Mouse (Mus musculus) liver, embryonic 14.5 days (tissue): ENCODE results near the gene Plvap.
A peak's percentile ranks its signal among the peaks of the same experiment; 100 is the strongest.

Source experiments
- CTCF ChIP-seq: IDR thresholded peaks from 2 replicates; pipeline ENCODE4 v1.5.1; 2016; ENCODE audit warnings: antibody characterized with exemption, low read depth, control low read depth
- EP300 ChIP-seq: IDR thresholded peaks from 2 replicates; pipeline ENCODE4 v1.6.1; 2016; ENCODE audit warnings: antibody characterized with exemption, low read depth

DNA sequence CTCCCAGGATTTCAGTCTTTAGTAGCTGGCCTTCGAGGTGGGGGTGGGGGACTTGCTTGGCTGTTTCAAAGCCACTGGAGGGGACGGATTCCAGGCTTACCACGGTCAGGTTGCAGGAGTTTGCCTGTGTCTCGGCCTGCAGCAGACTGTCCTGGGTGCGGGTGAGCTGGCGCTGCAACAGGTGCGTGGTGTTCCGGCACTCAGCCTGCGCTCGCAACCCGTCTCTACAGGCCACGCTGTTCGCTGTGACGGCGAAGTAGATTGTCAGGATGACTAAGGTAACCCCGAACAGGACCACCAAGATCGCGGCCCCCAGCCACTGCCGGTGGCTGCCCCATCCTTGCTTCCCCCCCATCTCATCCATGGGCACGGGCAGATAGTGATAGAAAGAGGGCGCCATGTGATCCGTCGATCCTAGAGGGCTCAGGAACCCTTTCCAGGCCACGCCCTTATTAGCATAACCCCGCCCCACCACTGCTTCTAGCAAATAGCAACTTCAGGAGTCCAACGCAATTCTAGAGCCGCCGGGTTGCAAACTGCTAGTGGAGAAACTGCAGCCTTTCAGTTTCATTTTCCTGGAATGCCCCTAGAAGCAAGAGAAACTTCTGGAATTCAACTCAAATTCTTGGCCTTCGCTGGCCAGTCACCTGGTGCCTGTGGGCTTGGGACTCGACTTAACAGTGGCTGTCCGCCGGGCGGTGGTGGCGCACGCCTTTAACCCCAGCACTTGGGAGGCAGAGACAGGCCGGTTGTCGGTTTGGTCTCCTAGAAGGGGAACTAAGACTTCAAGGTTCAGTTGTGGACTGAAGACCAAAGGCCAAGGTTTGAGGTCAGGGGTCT lies 25.7 kb upstream of the Plvap start, which contains the start of gene Bst2:
- TF ChIP-seq CTCF = peak; percentile 35
- no peak for TF ChIP-seq EP300
